ENCODE assay signal across 8 mouse cellular contexts in the genomic region with DNA sequence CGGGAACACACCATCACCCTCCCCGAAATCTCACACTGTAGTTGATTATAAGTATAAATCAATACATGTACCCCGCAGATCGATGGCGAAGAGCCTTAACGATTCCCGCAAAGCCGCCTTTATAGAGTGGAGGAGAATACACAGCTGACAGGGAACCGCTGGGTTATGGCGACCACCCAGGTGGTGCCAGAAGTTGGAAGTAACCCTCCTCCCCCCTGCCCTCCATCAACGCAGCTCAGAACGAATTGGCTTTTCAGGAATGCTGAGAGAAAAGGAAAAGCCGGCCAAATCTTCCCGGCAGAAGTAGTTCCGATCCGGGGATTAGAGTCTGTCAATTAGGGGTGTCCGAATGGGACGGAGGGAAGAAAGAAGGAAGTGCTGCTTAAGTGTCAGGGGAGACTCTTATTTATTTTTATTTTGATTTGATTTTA.
DNase-seq lines count a peak whose midpoint lies in the region; ATAC-seq and TF ChIP-seq lines count a peak whose summit lies in the region.

No protein-coding gene starts in this region.

- in situ Hi-C loops in ES-E14 (cut with MboI; ENCODE audit: low sequenced_read_pairs in 2 of 2, unreplicated experiment in 2 of 2), result no loop called here

- no peak for TF ChIP-seq POLR2A in small intestine, adult 2 months (IDR thresholded peaks at IDR 0.05; ENCODE audit: low read depth, low read length)

- WGBS in heart, embryonic 10.5 days, result under 1% methylated on average over 18 of the region's 18 CpGs
- WGBS in forebrain, postnatal 0 days, result 1% methylated on average over 18 of the region's 18 CpGs
- under 1% methylated on average over 18 of the region's 18 CpGs for WGBS in limb, embryonic 13.5 days
- 5% methylated on average over 18 of the region's 18 CpGs for WGBS in small intestine, adult 2 months

- DNase-seq in heart, embryonic 10.5 days (ENCODE audit: low spot score), result no peak
- DNase-seq in heart, adult 9 months (ENCODE audit: low spot score in 2 of 2), result no peak
- no peak for DNase-seq in ES-E14 (ENCODE audit: low read depth, low spot score)
- no peak for DNase-seq in forebrain, postnatal 0 days
- DNase-seq in c-Kit-positive CD71-positive TER-119-positive erythroid progenitor cells, embryonic 14.5 days (ENCODE audit: low spot score), result no peak
- DNase-seq in ovary, adult 18-20 months (ENCODE audit: low spot score), result no peak

- peaks cover 26% of the 10 kb centered on the region for H3K4me1 ChIP-seq in heart, embryonic 10.5 days
- H3K4me1 ChIP-seq in ES-E14 (ENCODE audit: control insufficient read depth in 2 of 2, insufficient read depth in 2 of 2, low read length in 2 of 2, poor library complexity in 1 of 2), result peaks cover 0 to 5% of the 10 kb centered on the region in 2 experiments; a peak in 1 of 4 replicates
- peaks cover 12% of the 10 kb centered on the region; the same call in 1 of the 2 replicates for H3K4me1 ChIP-seq in forebrain, postnatal 0 days (ENCODE audit: insufficient read depth)
- H3K4me1 ChIP-seq in limb, embryonic 13.5 days, result peaks cover 18% of the 10 kb centered on the region
- peaks cover 12% of the 10 kb centered on the region for H3K4me1 ChIP-seq in small intestine, adult 2 months (ENCODE audit: control insufficient read depth, insufficient read depth, insufficient read length, low read length)

- peak overlapping the region; percentile 92 for H3K27ac ChIP-seq in heart, embryonic 10.5 days
- H3K27ac ChIP-seq in ES-E14 (ENCODE audit: insufficient read depth, low read depth, low read length, poor library complexity, severe bottlenecking), result no peak overlapping the region
- H3K27ac ChIP-seq in forebrain, postnatal 0 days (ENCODE audit: low read depth, low read length), result no peak overlapping the region
- H3K27ac ChIP-seq in limb, embryonic 13.5 days, result peak overlapping the region; percentile 89
- no peak overlapping the region for H3K27ac ChIP-seq in small intestine, adult 2 months (ENCODE audit: insufficient read depth, low read depth, low read length)

- H3K9me3 ChIP-seq in heart, embryonic 10.5 days, result no peaks in the 10 kb centered on the region
- no peaks in the 10 kb centered on the region for H3K9me3 ChIP-seq in ES-E14 (ENCODE audit: control insufficient read depth, insufficient read depth, low read depth, low read length)
- H3K9me3 ChIP-seq in forebrain, postnatal 0 days (ENCODE audit: low read length), result no peaks in the 10 kb centered on the region
- H3K9me3 ChIP-seq in limb, embryonic 13.5 days, result no peaks in the 10 kb centered on the region

- peak overlapping the region; percentile 92 for H3K4me2 ChIP-seq in forebrain, postnatal 0 days (ENCODE audit: low read depth)
- peak overlapping the region; percentile 99 for H3K4me2 ChIP-seq in limb, embryonic 13.5 days (replicated peaks)

- no peaks in the 10 kb centered on the region for H3K36me3 ChIP-seq in heart, embryonic 10.5 days
- H3K36me3 ChIP-seq in ES-E14 (ENCODE audit: control insufficient read depth, insufficient read depth, low read length, poor library complexity, severe bottlenecking), result no peaks in the 10 kb centered on the region
- no peaks in the 10 kb centered on the region for H3K36me3 ChIP-seq in forebrain, postnatal 0 days (ENCODE audit: insufficient read depth)
- H3K36me3 ChIP-seq in limb, embryonic 13.5 days, result no peaks in the 10 kb centered on the region
- H3K36me3 ChIP-seq in small intestine, adult 2 months (ENCODE audit: control insufficient read depth, insufficient read depth, low read length), result no peaks in the 10 kb centered on the region

- ATAC-seq in forebrain, postnatal 0 days, result 0 out of 2 replicates have a peak, but pooled peaks have one; percentile 18
- peak; percentile 57; the same call in 1 of the 2 replicates for ATAC-seq in limb, embryonic 13.5 days (ENCODE audit: low FRiP score, low read depth)

- H3K27me3 ChIP-seq in heart, embryonic 10.5 days (ENCODE audit: insufficient read depth, poor library complexity, severe bottlenecking), result no peaks in the 10 kb centered on the region
- H3K27me3 ChIP-seq in forebrain, postnatal 0 days (ENCODE audit: insufficient read depth, low read length), result peaks cover 23% of the 10 kb centered on the region
- 0 out of 2 replicates have a peak, but pooled peaks cover 2% of the 10 kb centered on the region for H3K27me3 ChIP-seq in limb, embryonic 13.5 days
- H3K27me3 ChIP-seq in small intestine, adult 2 months (ENCODE audit: control insufficient read depth, insufficient read depth, low read length), result peaks cover 16% of the 10 kb centered on the region

- peak overlapping the region; percentile 67 for H3K4me3 ChIP-seq in heart, embryonic 10.5 days
- peak overlapping the region; percentile 69 to 80 for H3K4me3 ChIP-seq in ES-E14 (ENCODE audit: insufficient read depth in 1 of 2, low read depth in 1 of 2, low read length in 2 of 2, poor library complexity in 1 of 2, severe bottlenecking in 1 of 2)
- peak overlapping the region; percentile 44 for H3K4me3 ChIP-seq in forebrain, postnatal 0 days (ENCODE audit: low read depth, low read length)
- peak overlapping the region; percentile 60 for H3K4me3 ChIP-seq in limb, embryonic 13.5 days
- H3K4me3 ChIP-seq in small intestine, adult 2 months (ENCODE audit: low read depth, low read length), result peak overlapping the region; percentile 31

- no peak overlapping the region for H3K9ac ChIP-seq in ES-E14 (ENCODE audit: insufficient read depth, low read depth, low read length, poor library complexity, severe bottlenecking)
- peak overlapping the region; percentile 43; the same call in 1 of the 2 replicates for H3K9ac ChIP-seq in forebrain, postnatal 0 days
- H3K9ac ChIP-seq in limb, embryonic 13.5 days, result peak overlapping the region; percentile 84

- no peak for TF ChIP-seq CTCF in forebrain, postnatal 0 days (IDR thresholded peaks at IDR 0.05; ENCODE audit: low read depth)
- TF ChIP-seq CTCF in small intestine, adult 2 months (IDR thresholded peaks at IDR 0.05; ENCODE audit: extremely low read depth, insufficient read length, insufficient replicate concordance, low read depth, low read length), result no peak

TF ChIP-seq in ES-E14, 5 proteins besides CTCF, POLR2A, EP300 and RAD21:
- no peak for TF ChIP-seq HCFC1 (IDR thresholded peaks at IDR 0.05; ENCODE audit: borderline replicate concordance, insufficient read depth, low read length)
- TF ChIP-seq ZNF384 (IDR thresholded peaks at IDR 0.05; ENCODE audit: low read depth, low read length), result no peak
- TF ChIP-seq MAFK (IDR thresholded peaks at IDR 0.05; ENCODE audit: insufficient read depth, low read depth, low read length), result no peak
- TF ChIP-seq ZC3H11A (IDR thresholded peaks at IDR 0.05; ENCODE audit: borderline replicate concordance, low read depth, low read length), result no peak
- no peak for TF ChIP-seq CHD2 (IDR thresholded peaks at IDR 0.05; ENCODE audit: low read depth, low read length)

Comparison
In these comparisons a context has a peak if more than half of its experiments do, and no peak if none do; other contexts are left out.
1. H3K27ac ChIP-seq: peak in heart, embryonic 10.5 days (single experiment) and limb, embryonic 13.5 days (single experiment); none in ES-E14 (single experiment), forebrain, postnatal 0 days (single experiment) and small intestine, adult 2 months (single experiment).
2. Peak in every context shown above with its lines, with median percentiles within 50 percentile points of each other: H3K4me3 ChIP-seq.